Mouse (Mus musculus) embryonic facial prominence, embryonic 13.5 days (tissue): ENCODE measurements at regions not wholly inside any gene's neighbourhood (a gene's known extent, or its start where the extent isn't known, plus 50 kb on each side); places are given as distances from the start of the nearest gene placed in this dataset.
A peak's percentile ranks its signal among the peaks of the same experiment; 100 is the strongest.

Experiments used
- ATAC-seq: fragments of 200-750 bp; cut with Nextera tagmentation; 2 replicates; pipeline ENCODE4 v1.8.0; 2017; ENCODE audit warnings: low read depth; ENCODE audit not compliant: insufficient number of reproducible peaks, insufficient read depth, low FRiP score, low TSS enrichment
- H3K27ac ChIP-seq: fragments of 300-500 bp; sonication (generic); 2 replicates; pipeline ENCODE4 v1.5.1; 2015; ENCODE audit warnings: moderate library complexity, mild to moderate bottlenecking, inconsistent platforms
- H3K27me3 ChIP-seq: fragments of 300-500 bp; sonication (generic); 2 replicates; pipeline ENCODE4 v1.6.1; 2015; ENCODE audit warnings: mild to moderate bottlenecking, inconsistent platforms
- H3K36me3 ChIP-seq: fragments of 300-500 bp; sonication (generic); 2 replicates; pipeline ENCODE4 v1.6.1; 2015; ENCODE audit warnings: mild to moderate bottlenecking, inconsistent platforms
- H3K4me1 ChIP-seq: fragments of 300-500 bp; sonication (generic); 2 replicates; pipeline ENCODE4 v1.6.1; 2015; ENCODE audit warnings: inconsistent platforms
- H3K4me2 ChIP-seq: fragments of 300-500 bp; sonication (generic); 2 replicates; pipeline ENCODE4 v1.6.1; 2015; ENCODE audit warnings: moderate library complexity, mild to moderate bottlenecking, inconsistent platforms
- H3K4me3 ChIP-seq: fragments of 300-500 bp; sonication (generic); 2 replicates; pipeline ENCODE4 v1.5.1; 2015; ENCODE audit warnings: mild to moderate bottlenecking, inconsistent platforms
- H3K9ac ChIP-seq: fragments of 300-500 bp; sonication (generic); 2 replicates; pipeline ENCODE4 v1.6.1; 2015; ENCODE audit warnings: mild to moderate bottlenecking, inconsistent platforms
- H3K9me3 ChIP-seq: fragments of 300-500 bp; sonication (generic); 2 replicates; pipeline ENCODE4 v1.6.1; 2016; ENCODE audit warnings: inconsistent platforms
- WGBS: fragments of 180-500 bp; shearing (Covaris S2); methylation state at CpG from one replicate; pipeline ENCODE4 v1.1.7; 2015; ENCODE audit warnings: mixed read lengths; 5-methylcytosine and 5-hydroxymethylcytosine counted together

GRCm38 (mm10) chr10:119146342-119146741 lies 93.5 kb downstream of the Cand1 start:
- H3K4me2 ChIP-seq = no peak overlapping the region
- 0 out of 2 replicates have a peak, but pooled peaks cover 3% of the 10 kb centered on the region for H3K4me1 ChIP-seq
- H3K4me3 ChIP-seq = no peak overlapping the region
- no peaks in the 10 kb centered on the region for H3K36me3 ChIP-seq
- H3K27ac ChIP-seq = no peak overlapping the region
- no peak for ATAC-seq
- no peaks in the 10 kb centered on the region for H3K9me3 ChIP-seq
- no peak overlapping the region for H3K9ac ChIP-seq
- no peaks in the 10 kb centered on the region for H3K27me3 ChIP-seq
- WGBS = 56% methylated on average over 6 of the region's 6 CpGs

- 92% methylated on average over 6 of the region's 6 CpGs for WGBS
- no peak overlapping the region for H3K27ac ChIP-seq
- no peak for ATAC-seq
- H3K9ac ChIP-seq = no peak overlapping the region
- no peak overlapping the region for H3K4me2 ChIP-seq
- H3K4me1 ChIP-seq = 0 out of 2 replicates have a peak, but pooled peaks cover 3% of the 10 kb centered on the region
- no peak overlapping the region for H3K4me3 ChIP-seq
- H3K9me3 ChIP-seq = no peaks in the 10 kb centered on the region
- H3K27me3 ChIP-seq = no peaks in the 10 kb centered on the region
- no peaks in the 10 kb centered on the region for H3K36me3 ChIP-seq
Measured at GRCm38 (mm10) chr10:119142866-119143265, 97.0 kb downstream of the Cand1 start.

- ATAC-seq = no peak
- no peaks in the 10 kb centered on the region for H3K36me3 ChIP-seq
- 70% methylated on average over 5 of the region's 5 CpGs for WGBS
Measured at GRCm38 (mm10) chr10:119142307-119142706, 97.5 kb downstream of the Cand1 start.

GRCm38 (mm10) chr10:119138237-119138636 lies 101.6 kb downstream of the Cand1 start:
- Histone ChIP-seq H3K9ac (no peak overlapping the region), H3K9me3 (no peaks in the 10 kb centered on the region), H3K36me3 (no peaks in the 10 kb centered on the region), H3K4me2 (no peak overlapping the region), H3K4me1 (no peaks in the 10 kb centered on the region), H3K27ac (no peak overlapping the region), H3K4me3 (no peak overlapping the region), H3K27me3 (no peaks in the 10 kb centered on the region)
- WGBS = 65% methylated on average over 6 of the region's 6 CpGs
- no peak for ATAC-seq

More at GRCm38 (mm10) chr10:119142307-119142706, 97.5 kb downstream of the Cand1 start:
- H3K27me3 ChIP-seq = no peaks in the 10 kb centered on the region
- H3K27ac ChIP-seq = no peak overlapping the region
- H3K4me1 ChIP-seq = 0 out of 2 replicates have a peak, but pooled peaks cover 3% of the 10 kb centered on the region
- H3K9me3 ChIP-seq = no peaks in the 10 kb centered on the region
- no peak overlapping the region for H3K4me3 ChIP-seq
- no peak overlapping the region for H3K9ac ChIP-seq
- no peak overlapping the region for H3K4me2 ChIP-seq

- 59% methylated on average over 11 of the region's 11 CpGs for WGBS
- Histone ChIP-seq H3K27ac (no peak overlapping the region), H3K9ac (no peak overlapping the region), H3K4me3 (no peak overlapping the region), H3K4me2 (no peak overlapping the region), H3K36me3 (no peaks in the 10 kb centered on the region), H3K4me1 (no peaks in the 10 kb centered on the region), H3K27me3 (no peaks in the 10 kb centered on the region), H3K9me3 (no peaks in the 10 kb centered on the region)
- ATAC-seq = no peak
Measured at GRCm38 (mm10) chr10:119135489-119135924, 104.3 kb downstream of the Cand1 start.

- H3K4me1 ChIP-seq = no peaks in the 10 kb centered on the region
- no peak for ATAC-seq
- 61% methylated on average over 10 of the region's 10 CpGs for WGBS
Measured at GRCm38 (mm10) chr10:119134797-119135488, 104.9 kb downstream of the Cand1 start.

GRCm38 (mm10) chr10:119131977-119132376 lies 107.9 kb downstream of the Cand1 start:
- Histone ChIP-seq H3K4me2 (peak overlapping the region; percentile 54), H3K27ac (no peak overlapping the region), H3K9me3 (no peaks in the 10 kb centered on the region), H3K4me1 (no peaks in the 10 kb centered on the region), H3K9ac (peak overlapping the region; percentile 52; the same call in 1 of the 2 replicates), H3K27me3 (no peaks in the 10 kb centered on the region), H3K36me3 (no peaks in the 10 kb centered on the region), H3K4me3 (peak overlapping the region; percentile 27)
- 16% methylated on average over 16 of the region's 16 CpGs for WGBS
- no peak for ATAC-seq

More at GRCm38 (mm10) chr10:119134797-119135488, 104.9 kb downstream of the Cand1 start:
- H3K4me3 ChIP-seq = no peak overlapping the region
- H3K27ac ChIP-seq = no peak overlapping the region
- H3K27me3 ChIP-seq = no peaks in the 10 kb centered on the region
- no peaks in the 10 kb centered on the region for H3K36me3 ChIP-seq
- H3K9me3 ChIP-seq = no peaks in the 10 kb centered on the region
- H3K4me2 ChIP-seq = no peak overlapping the region
- no peak overlapping the region for H3K9ac ChIP-seq

GRCm38 (mm10) chr10:119130676-119131075 lies 109.2 kb downstream of the Cand1 start:
- H3K4me1 ChIP-seq = no peaks in the 10 kb centered on the region

GRCm38 (mm10) chr10:119128035-119128434 lies 111.8 kb downstream of the Cand1 start:
- H3K27me3 ChIP-seq = no peaks in the 10 kb centered on the region
- WGBS = 91% methylated on average over 3 of the region's 3 CpGs

More at GRCm38 (mm10) chr10:119130676-119131075, 109.2 kb downstream of the Cand1 start:
- no peaks in the 10 kb centered on the region for H3K36me3 ChIP-seq
- no peak overlapping the region for H3K9ac ChIP-seq
- H3K27ac ChIP-seq = no peak overlapping the region
- ATAC-seq = no peak
- H3K9me3 ChIP-seq = no peaks in the 10 kb centered on the region
- H3K27me3 ChIP-seq = no peaks in the 10 kb centered on the region
- 83% methylated on average over 6 of the region's 6 CpGs for WGBS
- H3K4me2 ChIP-seq = no peak overlapping the region
- no peak overlapping the region for H3K4me3 ChIP-seq

GRCm38 (mm10) chr10:119123517-119123916 lies 116.3 kb downstream of the Cand1 start:
- no peak for ATAC-seq

More at GRCm38 (mm10) chr10:119128035-119128434, 111.8 kb downstream of the Cand1 start:
- Histone ChIP-seq H3K4me2 (no peak overlapping the region), H3K36me3 (no peaks in the 10 kb centered on the region), H3K9ac (no peak overlapping the region), H3K27ac (no peak overlapping the region), H3K4me1 (no peaks in the 10 kb centered on the region), H3K9me3 (no peaks in the 10 kb centered on the region), H3K4me3 (no peak overlapping the region)
- no peak for ATAC-seq

GRCm38 (mm10) chr10:119122347-119122746 lies 117.5 kb downstream of the Cand1 start:
- 86% methylated on average over 8 of the region's 8 CpGs for WGBS
- Histone ChIP-seq H3K4me3 (no peak overlapping the region), H3K27ac (no peak overlapping the region), H3K9ac (no peak overlapping the region), H3K9me3 (no peaks in the 10 kb centered on the region), H3K4me2 (no peak overlapping the region), H3K27me3 (no peaks in the 10 kb centered on the region), H3K4me1 (no peaks in the 10 kb centered on the region), H3K36me3 (no peaks in the 10 kb centered on the region)
- ATAC-seq = no peak

More at GRCm38 (mm10) chr10:119123517-119123916, 116.3 kb downstream of the Cand1 start:
- Histone ChIP-seq H3K9ac (no peak overlapping the region), H3K27ac (no peak overlapping the region), H3K9me3 (no peaks in the 10 kb centered on the region), H3K27me3 (no peaks in the 10 kb centered on the region), H3K4me3 (no peak overlapping the region), H3K36me3 (no peaks in the 10 kb centered on the region), H3K4me1 (no peaks in the 10 kb centered on the region), H3K4me2 (no peak overlapping the region)
- WGBS = 68% methylated on average over 5 of the region's 5 CpGs

- H3K36me3 ChIP-seq = no peaks in the 10 kb centered on the region
- no peaks in the 10 kb centered on the region for H3K27me3 ChIP-seq
- H3K4me3 ChIP-seq = no peak overlapping the region
- no peak overlapping the region for H3K4me2 ChIP-seq
- no peaks in the 10 kb centered on the region for H3K9me3 ChIP-seq
- no peak overlapping the region for H3K27ac ChIP-seq
- whole genome bisulfite sequencing = 53% methylated on average over 6 of the region's 6 CpGs
- ATAC-seq = no peak
- no peaks in the 10 kb centered on the region for H3K4me1 ChIP-seq
- H3K9ac ChIP-seq = no peak overlapping the region
Measured at GRCm38 (mm10) chr10:119121575-119121974, 118.3 kb downstream of the Cand1 start.
